Mouse (Mus musculus): ENCODE measurements around the gene Map1s. TPM values are rescaled to one million over a fixed set of nuclear protein-coding genes. Genes with fewer than 3 reads are reported as not detected.
A peak's percentile ranks its signal among the peaks of the same experiment; 100 is the strongest.

Gene Map1s
- 10 to 100 TPM; 76.5 to 79.8 TPM for total RNA-seq (2021)

- peak; percentile 83 to 93 for DNase-seq (ENCODE audit: extremely low spot score in 1 of 2, low spot score in 2 of 2)
- intact Hi-C loops (cut with DNase I): no loop called here
These were observed at the start of gene Map1s for GRCm38 (mm10) chr8:70905831-70906736. TSS of gene Map1s (plus strand) at chr8:70905932.

DNA sequence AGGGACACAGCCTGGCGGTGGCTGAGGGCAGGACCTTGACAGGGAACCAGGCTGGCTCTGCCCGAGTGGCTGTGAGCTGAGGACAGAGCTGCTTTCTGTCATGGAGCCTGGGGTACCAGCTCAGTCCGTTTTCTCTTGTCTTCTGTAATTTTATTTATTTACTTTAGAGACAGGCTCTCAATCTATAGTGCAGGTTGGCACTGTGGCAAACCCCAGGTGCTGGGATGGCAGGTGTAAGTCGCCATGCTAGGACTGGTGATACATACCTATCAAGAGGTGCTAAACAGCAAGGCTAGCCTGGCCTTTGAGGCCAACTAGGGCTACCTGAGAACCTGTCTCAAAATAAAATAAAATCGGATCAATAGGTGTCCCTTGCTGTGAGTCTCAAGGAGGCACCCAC is 49.7 kb upstream of the Map1s start:
- no peak for DNase-seq (ENCODE audit: extremely low spot score in 1 of 2, low spot score in 2 of 2)
- intact Hi-C loops (cut with DNase I): no loop called here

DNA sequence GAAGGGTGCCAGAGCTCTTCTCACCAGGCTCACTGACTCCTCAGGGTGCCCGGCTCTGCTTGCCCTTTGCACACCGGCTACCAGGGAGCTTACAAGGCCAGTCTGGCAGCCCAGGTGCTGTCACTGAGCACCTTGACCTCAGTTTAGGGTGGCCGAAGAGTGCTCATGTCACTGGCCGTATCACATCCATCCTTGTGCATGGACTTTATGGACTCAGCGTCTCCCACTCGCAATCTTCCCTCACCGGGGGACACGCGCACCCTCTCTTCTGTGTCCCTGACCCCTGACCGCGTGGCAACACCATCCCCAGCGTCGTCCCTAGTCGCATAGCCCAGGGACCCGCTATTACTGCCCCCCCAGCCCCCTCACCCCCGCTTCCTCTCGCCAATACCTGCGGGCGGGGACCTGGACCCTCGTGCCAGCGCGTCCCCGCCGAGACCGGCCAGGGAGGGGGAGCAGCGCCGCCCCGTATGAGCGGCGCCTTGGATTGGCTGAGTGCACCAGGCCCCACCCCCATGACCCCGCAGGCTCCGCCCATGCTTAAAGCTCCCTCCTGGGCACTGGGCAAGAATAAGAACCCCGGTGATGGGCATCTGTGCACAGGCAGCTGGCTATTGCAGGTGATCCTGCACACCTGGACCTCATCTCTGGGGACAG is 49.1 kb upstream of the Map1s start:
- DNase-seq (ENCODE audit: extremely low spot score in 1 of 2, low spot score in 2 of 2): peak in 1 of 2 experiments; percentile 88
- intact Hi-C loops (cut with DNase I): no loop called here

- intact Hi-C loops (cut with DNase I): no loop called here
- peak in 1 of 2 experiments; percentile 45 for DNase-seq (ENCODE audit: extremely low spot score in 1 of 2, low spot score in 2 of 2)
These were observed 48.2 kb upstream of the Map1s start for GRCm38 (mm10) chr8:70857516-70857915.

DNA sequence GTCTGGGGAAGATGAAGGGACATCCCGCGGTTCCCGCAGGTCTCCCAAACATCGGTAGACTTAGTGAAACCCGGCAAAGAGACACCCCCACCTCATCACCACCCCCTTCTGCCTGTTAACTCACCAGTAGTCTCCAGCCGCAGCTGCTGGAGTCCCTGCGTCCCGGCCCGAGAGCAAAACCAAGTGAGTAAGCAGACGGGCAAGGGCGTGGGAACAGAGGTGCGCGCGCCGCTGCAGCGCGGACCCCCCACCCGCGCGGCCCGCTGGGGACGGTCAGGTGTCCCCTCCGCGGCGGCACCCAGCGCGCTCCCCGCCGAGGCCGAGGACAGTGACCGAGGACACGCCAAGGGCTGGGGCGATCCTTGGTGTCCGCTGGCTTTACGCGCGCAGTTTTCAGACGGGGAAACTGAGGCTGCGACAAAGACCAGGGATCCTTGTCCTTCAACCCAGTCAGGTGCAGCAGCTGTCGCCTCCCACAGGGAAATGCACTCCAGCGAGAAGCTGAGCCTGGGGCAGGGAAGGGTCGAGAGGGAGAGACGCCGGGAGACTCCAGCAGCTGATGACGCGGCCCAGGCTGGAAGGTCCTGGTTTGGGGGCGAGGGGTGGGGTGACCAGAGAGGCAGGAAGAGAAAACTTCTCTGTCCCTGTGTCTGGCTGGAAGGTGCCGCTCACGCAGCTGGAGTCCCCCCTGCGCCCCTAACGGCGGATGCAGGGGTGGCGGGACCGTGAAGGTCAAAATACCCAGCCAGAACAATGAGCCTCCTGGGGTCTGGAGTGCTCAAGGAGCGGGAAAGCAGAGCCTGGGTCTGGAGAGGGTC is 42.7 kb upstream of the Map1s start, which contains the start of gene Kcnn1:
Kcnn1 (minus strand) TSS at position 435 of the 818 bp plus-strand sequence.
- intact Hi-C loops (cut with DNase I): no loop called here
- DNase-seq (ENCODE audit: extremely low spot score in 1 of 2, low spot score in 2 of 2): peak in 1 of 2 experiments; percentile 57

- intact Hi-C loops (cut with DNase I): no loop called here
- DNase-seq (ENCODE audit: extremely low spot score in 1 of 2, low spot score in 2 of 2): peak in 1 of 2 experiments; percentile 64
These were observed 41.6 kb upstream of the Map1s start for GRCm38 (mm10) chr8:70863956-70864711.

- intact Hi-C loops (cut with DNase I): no loop called here
These were observed 41.0 kb upstream of the Map1s start for GRCm38 (mm10) chr8:70864712-70865221.

GRCm38 (mm10) chr8:70865350-70866000 is 40.3 kb upstream of the Map1s start:
- intact Hi-C loops (cut with DNase I): no loop called here
- peak; percentile 99 for DNase-seq (ENCODE audit: extremely low spot score in 1 of 2, low spot score in 2 of 2)

More at GRCm38 (mm10) chr8:70864712-70865221, 41.0 kb upstream of the Map1s start:
- DNase-seq (ENCODE audit: extremely low spot score in 1 of 2, low spot score in 2 of 2): peak in 1 of 2 experiments; percentile 60

DNA sequence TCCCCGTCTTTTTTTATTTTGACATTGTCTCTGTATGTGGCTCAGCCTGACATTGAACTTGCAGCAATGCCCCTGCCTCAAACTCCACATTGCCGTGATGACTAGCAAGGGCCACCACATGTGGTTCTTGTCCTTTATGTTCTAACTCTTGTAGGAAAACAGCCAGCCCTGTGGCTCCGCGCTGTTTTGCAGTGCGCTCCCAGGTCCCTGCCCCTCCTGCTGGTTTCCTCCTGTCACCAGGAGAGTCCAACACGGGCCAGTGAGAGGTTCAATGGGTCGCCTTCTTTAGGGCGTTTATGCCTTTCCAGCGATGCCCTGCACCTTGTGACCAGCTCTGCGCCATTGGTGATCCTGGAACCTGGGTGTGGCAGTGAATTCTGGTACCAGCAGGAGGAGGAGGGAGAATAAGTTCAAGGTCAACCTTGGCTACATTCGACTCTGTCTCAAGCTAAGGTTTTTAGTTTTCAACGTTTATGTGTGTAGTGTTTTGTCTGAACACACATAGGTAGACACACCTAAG is 39.7 kb upstream of the Map1s start:
- intact Hi-C loops (cut with DNase I): no loop called here
- DNase-seq (ENCODE audit: extremely low spot score in 1 of 2, low spot score in 2 of 2): no peak

- peak in 1 of 2 experiments; percentile 22 for DNase-seq (ENCODE audit: extremely low spot score in 1 of 2, low spot score in 2 of 2)
- intact Hi-C loops (cut with DNase I): no loop called here
These were observed 39.2 kb upstream of the Map1s start for GRCm38 (mm10) chr8:70866566-70866965.

DNA sequence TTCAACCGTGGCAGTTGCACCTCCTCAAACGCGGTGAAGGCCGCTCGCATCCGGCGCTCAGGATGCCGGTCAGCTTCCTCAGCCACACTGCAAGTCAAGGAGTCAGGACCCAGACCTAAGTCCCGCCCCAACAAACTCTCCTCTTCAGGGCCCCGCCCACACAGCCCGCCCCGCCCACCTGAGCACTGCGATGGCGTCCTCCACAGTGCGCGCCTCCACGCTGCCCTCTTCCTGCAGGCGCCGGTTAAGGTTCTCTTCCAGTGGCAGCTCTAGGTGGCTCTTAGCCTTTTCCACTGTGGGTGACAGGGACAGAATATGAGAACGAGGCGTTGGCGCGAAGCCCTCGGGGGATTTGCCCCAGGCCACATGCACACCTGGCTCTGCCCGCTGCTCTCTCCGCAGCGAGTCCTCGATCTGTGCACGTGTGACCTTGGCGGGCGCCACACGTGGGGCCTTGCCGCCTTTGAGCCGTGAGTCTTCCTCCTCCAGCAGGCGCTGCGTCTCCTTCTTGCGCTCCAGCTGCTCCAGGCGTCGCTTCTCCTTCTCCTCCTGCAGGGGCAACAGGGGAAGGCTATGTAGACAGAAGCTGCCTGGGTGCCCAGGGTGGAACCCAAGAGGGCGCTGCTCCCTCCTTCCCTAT is 37.1 kb upstream of the Map1s start:
- peak in 1 of 2 experiments; percentile 62 for DNase-seq (ENCODE audit: extremely low spot score in 1 of 2, low spot score in 2 of 2)
- intact Hi-C loops (cut with DNase I): loop anchor here (2.0 kb wide), 1 partner anchor 24 kb away; no protein-coding TSS in a partner anchor

GRCm38 (mm10) chr8:70869199-70869571 is 36.5 kb upstream of the Map1s start:
- intact Hi-C loops (cut with DNase I): loop anchor here (2.0 kb wide), 1 partner anchor 24 kb away; no protein-coding TSS in a partner anchor
- no peak for DNase-seq (ENCODE audit: extremely low spot score in 1 of 2, low spot score in 2 of 2)

GRCm38 (mm10) chr8:70869601-70870041 is 36.1 kb upstream of the Map1s start:
- peak; percentile 72 to 86 for DNase-seq (ENCODE audit: extremely low spot score in 1 of 2, low spot score in 2 of 2)
- intact Hi-C loops (cut with DNase I): loop anchor here (2.0 kb wide), 1 partner anchor 25 kb away; no protein-coding TSS in a partner anchor

DNA sequence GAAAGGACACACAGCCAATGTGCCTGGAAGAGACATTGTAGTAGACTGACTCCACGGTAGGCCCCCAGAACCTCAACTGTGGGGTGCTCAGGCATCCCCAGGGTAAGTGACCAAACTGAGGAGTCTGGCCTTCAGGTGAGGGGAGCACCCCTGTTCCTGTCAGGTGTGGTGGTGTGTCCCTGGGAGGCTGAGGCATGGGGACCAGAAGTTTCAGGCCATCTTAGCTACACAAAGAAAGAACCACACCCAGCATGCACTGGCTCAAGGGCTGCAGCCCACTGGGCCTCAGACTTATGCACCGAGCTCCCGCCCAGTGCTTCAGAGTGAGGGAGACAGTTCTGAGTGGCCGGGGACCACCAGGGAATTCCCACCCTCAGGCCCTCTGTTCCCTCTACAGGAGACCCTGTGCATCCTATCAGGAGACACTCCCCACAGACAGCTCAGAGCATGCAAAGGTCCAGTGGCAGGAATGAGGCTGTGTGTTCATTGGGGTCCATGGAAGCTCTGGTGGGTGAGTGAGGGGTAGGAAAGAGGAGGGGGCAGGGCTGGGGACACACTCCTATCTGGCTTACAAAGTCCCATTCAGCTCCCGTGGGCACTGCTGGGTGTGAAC is 34.4 kb upstream of the Map1s start:
- intact Hi-C loops (cut with DNase I): no loop called here
- peak in 1 of 2 experiments; percentile 26 for DNase-seq (ENCODE audit: extremely low spot score in 1 of 2, low spot score in 2 of 2)

- DNase-seq (ENCODE audit: extremely low spot score in 1 of 2, low spot score in 2 of 2): peak in 1 of 2 experiments; percentile 30
- intact Hi-C loops (cut with DNase I): no loop called here
These were observed 32.9 kb upstream of the Map1s start for GRCm38 (mm10) chr8:70872643-70873363.

All from left cerebral cortex, postnatal 10 days (tissue).